20 mouse cellular contexts compared by ENCODE assay signal in the genomic region with DNA sequence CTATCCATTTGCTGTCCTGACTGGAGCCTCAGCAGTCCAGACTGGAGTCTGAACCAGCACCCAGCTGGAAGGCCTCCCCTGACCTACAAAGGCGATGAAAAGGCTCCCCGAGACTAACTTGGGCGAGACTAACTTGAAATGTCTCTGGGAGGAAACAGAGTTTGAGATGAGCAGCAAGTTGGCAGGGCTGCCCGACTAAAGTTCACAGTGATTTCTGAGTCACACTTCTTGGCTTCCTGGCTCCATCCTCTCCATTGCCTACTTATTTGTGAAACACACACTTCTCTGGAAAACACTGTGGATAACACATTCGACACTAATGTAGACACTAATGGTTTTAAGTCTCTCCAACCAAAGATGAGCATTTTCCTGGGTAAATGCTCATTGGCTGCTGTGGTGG.
DNase-seq lines count a peak whose midpoint lies in the region; ATAC-seq lines count a peak whose summit lies in the region.
"Had no signal": no experiment of that assay in that cellular context is flagged by ENCODE, and none has a peak within 500 bp of the region (broad histone marks: within the 10 kb centered on the region; RNA-seq: fewer than 3 reads in every experiment).

No protein-coding gene starts in this region.

- no peak overlapping the region for H3K4me3 ChIP-seq in heart, embryonic 12.5 days
- H3K4me3 ChIP-seq: hindbrain, embryonic 13.5 days; limb, embryonic 13.5 days; liver, embryonic 12.5 days; midbrain, embryonic 13.5 days; neural tube, embryonic 12.5 days; stomach, embryonic 15.5 days had no signal

- no peaks in the 10 kb centered on the region for H3K36me3 ChIP-seq in heart, embryonic 12.5 days
- H3K36me3 ChIP-seq: hindbrain, embryonic 13.5 days; limb, embryonic 13.5 days; liver, embryonic 12.5 days; midbrain, embryonic 13.5 days; neural tube, embryonic 12.5 days; stomach, embryonic 15.5 days had no signal

- no peak overlapping the region for H3K4me2 ChIP-seq in heart, embryonic 12.5 days
- H3K4me2 ChIP-seq: heart, embryonic 11.5 days; hindbrain, embryonic 13.5 days; limb, embryonic 13.5 days; liver, embryonic 12.5 days; midbrain, embryonic 13.5 days; neural tube, embryonic 12.5 days; stomach, embryonic 15.5 days had no signal

- no peak for ATAC-seq in heart, embryonic 12.5 days (ENCODE audit: insufficient number of reproducible peaks, low FRiP score)
- ATAC-seq: inflammation-experienced regulatory T-cells, adult 6 months; liver, embryonic 12.5 days; midbrain, embryonic 13.5 days had no signal

- no peaks in the 10 kb centered on the region; the same call in 1 of the 2 replicates for H3K27me3 ChIP-seq in heart, embryonic 12.5 days (replicated peaks)
- H3K27me3 ChIP-seq: hindbrain, embryonic 13.5 days; limb, embryonic 13.5 days; liver, embryonic 12.5 days; midbrain, embryonic 13.5 days; neural tube, embryonic 12.5 days; stomach, embryonic 15.5 days had no signal

- WGBS in heart, embryonic 12.5 days: 45% methylated on average over 5 of the region's 5 CpGs

- H3K4me1 ChIP-seq in heart, embryonic 12.5 days (replicated peaks): no peaks in the 10 kb centered on the region
- H3K4me1 ChIP-seq: liver, embryonic 12.5 days; stomach, embryonic 15.5 days had no signal

- no peak overlapping the region for H3K9ac ChIP-seq in heart, embryonic 12.5 days
- H3K9ac ChIP-seq: hindbrain, embryonic 13.5 days; limb, embryonic 13.5 days; liver, embryonic 12.5 days; midbrain, embryonic 13.5 days; neural tube, embryonic 12.5 days; stomach, embryonic 15.5 days had no signal

- no peaks in the 10 kb centered on the region for H3K9me3 ChIP-seq in heart, embryonic 12.5 days (replicated peaks)
- H3K9me3 ChIP-seq: hindbrain, embryonic 13.5 days; limb, embryonic 13.5 days; liver, embryonic 12.5 days; midbrain, embryonic 13.5 days; neural tube, embryonic 12.5 days; stomach, embryonic 15.5 days had no signal

- peak; percentile 41 for DNase-seq in adrenal gland, adult 2 months
- DNase-seq in adrenal gland, postnatal 10 days: no peak
- peak; percentile 85 for DNase-seq in heart, adult 11 months
- DNase-seq in right cerebral cortex, postnatal 10 days (ENCODE audit: low spot score in 2 of 2): peak; percentile 25 to 29
- no peak for DNase-seq in right cerebral cortex, adult 2 months (ENCODE audit: low spot score in 2 of 2)
- DNase-seq in skeletal muscle tissue, adult 2 months (ENCODE audit: low read depth, low spot score): peak; percentile 0
- no peak for DNase-seq in urinary bladder, postnatal 14 days (ENCODE audit: low spot score)
- DNase-seq: cerebellum, adult 9-10 months; lung, adult 18-20 months; lung, postnatal 10 days; thymus, postnatal 36 days had no signal

- no peak overlapping the region for H3K27ac ChIP-seq in heart, embryonic 12.5 days (ENCODE audit: poor library complexity, severe bottlenecking)
- H3K27ac ChIP-seq: hindbrain, embryonic 13.5 days; limb, embryonic 13.5 days; liver, embryonic 12.5 days; midbrain, embryonic 13.5 days; neural tube, embryonic 12.5 days; stomach, embryonic 15.5 days had no signal

Comparison
In these comparisons a context has a peak if more than half of its experiments do, and no peak if none do; other contexts are left out.
1. DNase-seq: peak in adrenal gland, adult 2 months (single experiment), heart, adult 11 months (single experiment), right cerebral cortex, postnatal 10 days (2 of 2) and skeletal muscle tissue, adult 2 months (single experiment); none in adrenal gland, postnatal 10 days (single experiment), right cerebral cortex, adult 2 months (0 of 2) and urinary bladder, postnatal 14 days (single experiment).